Mouse (Mus musculus) lung, embryonic 15.5 days (tissue): ENCODE data around the gene Snd1. TPM values are rescaled to one million over a fixed set of nuclear protein-coding genes. Genes with fewer than 3 reads are reported as not detected.

Experiments
- ATAC-seq: fragments of 200-750 bp; cut with Nextera tagmentation; 2 replicates; pipeline ENCODE4 v1.8.0; 2017; ENCODE audit warnings: moderate number of reproducible peaks, borderline replicate concordance; ENCODE audit not compliant: low FRiP score, low TSS enrichment; ENCODE audit errors: extremely low read depth
- H3K27ac ChIP-seq: fragments of 300-500 bp; sonication (generic); 2 replicates; pipeline ENCODE4 v1.5.1; 2015; ENCODE audit warnings: moderate library complexity, mild to moderate bottlenecking, inconsistent platforms
- H3K27me3 ChIP-seq: fragments of 300-500 bp; sonication (generic); 2 replicates; pipeline ENCODE4 v1.6.1; 2015; ENCODE audit warnings: inconsistent platforms
- H3K36me3 ChIP-seq: fragments of 300-500 bp; sonication (generic); 2 replicates; pipeline ENCODE4 v1.6.1; 2015; ENCODE audit warnings: inconsistent platforms
- H3K4me1 ChIP-seq: fragments of 300-500 bp; sonication (generic); 2 replicates; pipeline ENCODE4 v1.6.1; 2015; ENCODE audit warnings: inconsistent platforms
- H3K4me2 ChIP-seq: fragments of 300-500 bp; sonication (generic); 2 replicates; pipeline ENCODE4 v1.6.1; 2015; ENCODE audit warnings: inconsistent platforms, mild to moderate bottlenecking, moderate library complexity
- H3K4me3 ChIP-seq: fragments of 300-500 bp; sonication (generic); 2 replicates; pipeline ENCODE4 v1.5.1; 2015; ENCODE audit warnings: mild to moderate bottlenecking, inconsistent platforms
- H3K9ac ChIP-seq: fragments of 300-500 bp; sonication (generic); 2 replicates; pipeline ENCODE4 v1.6.1; 2015; ENCODE audit warnings: inconsistent platforms
- H3K9me3 ChIP-seq: fragments of 300-500 bp; sonication (generic); 2 replicates; pipeline ENCODE4 v1.6.1; 2016; ENCODE audit warnings: inconsistent platforms
- WGBS: fragments of 180-500 bp; shearing (Covaris S2); methylation state at CpG from one replicate; pipeline ENCODE4 v1.1.7; 2015; 5-methylcytosine and 5-hydroxymethylcytosine counted together
- polyA plus RNA-seq: library from polyadenylated mRNA; unstranded; fragments of >200 nt; fragmentation: Nextera tagmentation; extraction: Ambion mirVana; gene quantifications from 2 replicates; pipeline ENCODE4 v1.2.1, GENCODE M21; 2015

Snd1 gene
- polyA plus RNA-seq, 1 experiment from 2014 or later, result 131 TPM

DNA sequence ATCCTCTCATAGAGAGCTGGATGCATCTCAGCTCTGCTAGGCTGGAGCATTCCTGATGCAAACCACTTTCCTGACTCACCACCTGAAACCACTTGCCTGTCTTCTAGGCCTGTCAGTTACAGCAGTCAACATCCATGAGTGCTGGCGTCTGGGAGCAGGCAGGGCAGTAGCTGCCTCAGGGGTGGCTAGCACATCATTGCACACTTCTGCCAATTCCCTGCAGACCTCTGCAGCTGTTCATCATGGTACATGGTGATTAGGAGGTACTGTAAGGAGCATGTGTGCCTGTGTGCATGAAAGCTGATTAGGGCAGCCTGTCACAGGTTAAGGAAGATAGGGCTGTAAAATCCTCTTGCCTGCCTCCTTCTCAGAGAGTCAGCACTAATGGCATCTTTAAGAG is 153.5 kb downstream of the Snd1 start:
- 0 out of 2 replicates have a peak, but pooled peaks cover 8% of the 10 kb centered on the region for H3K4me1 ChIP-seq
- no peak overlapping the region for H3K4me3 ChIP-seq
- no peak overlapping the region for H3K9ac ChIP-seq
- WGBS, result 60% methylated on average over 1 of the region's 1 CpGs
- no peak overlapping the region for H3K27ac ChIP-seq
- ATAC-seq, result no peak
- no peak overlapping the region for H3K4me2 ChIP-seq
- no peaks in the 10 kb centered on the region for H3K27me3 ChIP-seq
- H3K36me3 ChIP-seq, result peaks cover 5% of the 10 kb centered on the region; the same call in 1 of the 2 replicates
- H3K9me3 ChIP-seq, result no peaks in the 10 kb centered on the region

DNA sequence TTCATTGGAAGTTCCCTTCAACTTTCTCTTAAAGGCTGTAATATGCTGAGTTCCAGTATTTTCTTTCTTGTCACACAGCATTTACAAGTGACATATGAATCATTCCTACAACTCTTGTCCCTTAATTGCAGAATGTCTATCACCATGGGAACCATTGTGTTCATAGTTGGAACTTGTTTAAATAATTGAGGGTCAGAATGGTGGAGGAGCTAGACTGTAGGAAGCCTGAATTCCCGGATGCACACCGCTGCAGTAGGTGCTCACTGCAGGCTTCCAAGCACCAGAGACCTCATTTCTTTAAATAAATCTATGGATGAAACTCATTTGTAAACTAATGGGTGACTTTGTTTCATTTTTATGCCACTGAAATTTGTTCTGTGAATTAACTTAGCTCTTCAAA is 154.9 kb downstream of the Snd1 start:
- Histone ChIP-seq H3K9ac (no peak overlapping the region), H3K4me2 (no peak overlapping the region), H3K9me3 (no peaks in the 10 kb centered on the region), H3K4me1 (0 out of 2 replicates have a peak, but pooled peaks cover 10% of the 10 kb centered on the region), H3K27me3 (no peaks in the 10 kb centered on the region), H3K4me3 (no peak overlapping the region), H3K36me3 (peaks cover 5% of the 10 kb centered on the region; the same call in 1 of the 2 replicates), H3K27ac (no peak overlapping the region)
- WGBS, result 67% methylated on average over 2 of the region's 2 CpGs
- no peak for ATAC-seq

DNA sequence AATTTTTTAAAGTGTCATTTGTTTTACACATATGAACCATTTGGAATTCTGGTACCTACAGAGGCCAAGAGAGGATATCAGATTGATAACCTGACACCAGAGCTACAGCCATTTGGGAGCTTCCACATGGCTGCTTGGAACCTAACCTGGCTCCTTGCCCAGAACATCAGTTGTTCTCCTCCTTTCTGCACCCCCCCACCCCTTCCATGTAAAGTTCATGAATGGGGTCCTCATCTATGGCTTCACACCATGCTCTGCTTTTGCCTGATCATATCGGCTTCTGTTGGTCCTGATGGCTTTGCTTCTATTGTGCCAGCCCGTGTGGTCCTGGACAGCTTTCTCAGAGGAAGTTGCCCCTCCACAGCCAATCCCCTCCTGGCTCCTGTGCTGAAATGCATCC is 156.0 kb downstream of the Snd1 start:
- Histone ChIP-seq H3K36me3 (peaks cover 5% of the 10 kb centered on the region; the same call in 1 of the 2 replicates), H3K27me3 (no peaks in the 10 kb centered on the region), H3K27ac (no peak overlapping the region), H3K4me2 (no peak overlapping the region), H3K4me1 (0 out of 2 replicates have a peak, but pooled peaks cover 10% of the 10 kb centered on the region), H3K4me3 (no peak overlapping the region), H3K9me3 (no peaks in the 10 kb centered on the region), H3K9ac (no peak overlapping the region)
- no peak for ATAC-seq
- WGBS, result 71% methylated on average over 2 of the region's 2 CpGs

DNA sequence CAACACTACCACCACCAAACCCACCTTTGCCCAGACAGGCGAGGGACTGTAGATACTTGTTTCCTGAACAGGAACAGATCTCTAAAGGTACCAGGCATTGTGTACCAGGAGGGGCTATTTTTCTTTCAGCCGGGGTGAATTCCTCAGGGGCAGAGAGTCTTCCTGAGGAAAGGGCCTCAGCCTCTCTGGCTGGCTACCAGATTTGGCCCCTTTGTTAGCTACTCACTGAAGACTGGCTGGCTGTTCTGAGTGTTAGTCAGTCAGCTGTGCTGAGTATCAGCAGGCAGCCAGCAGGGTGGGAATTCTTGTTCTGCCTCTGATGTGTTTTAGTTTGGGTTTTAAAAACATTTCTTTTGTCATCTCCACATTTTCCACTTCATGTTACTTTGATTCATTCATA is 158.2 kb downstream of the Snd1 start:
- no peak for ATAC-seq
- H3K9ac ChIP-seq, result no peak overlapping the region
- WGBS, result 48% methylated on average over 2 of the region's 2 CpGs
- no peaks in the 10 kb centered on the region for H3K27me3 ChIP-seq
- H3K4me1 ChIP-seq, result 0 out of 2 replicates have a peak, but pooled peaks cover 10% of the 10 kb centered on the region
- no peak overlapping the region for H3K4me2 ChIP-seq
- H3K27ac ChIP-seq, result no peak overlapping the region
- no peaks in the 10 kb centered on the region for H3K36me3 ChIP-seq
- no peaks in the 10 kb centered on the region for H3K9me3 ChIP-seq
- no peak overlapping the region for H3K4me3 ChIP-seq

DNA sequence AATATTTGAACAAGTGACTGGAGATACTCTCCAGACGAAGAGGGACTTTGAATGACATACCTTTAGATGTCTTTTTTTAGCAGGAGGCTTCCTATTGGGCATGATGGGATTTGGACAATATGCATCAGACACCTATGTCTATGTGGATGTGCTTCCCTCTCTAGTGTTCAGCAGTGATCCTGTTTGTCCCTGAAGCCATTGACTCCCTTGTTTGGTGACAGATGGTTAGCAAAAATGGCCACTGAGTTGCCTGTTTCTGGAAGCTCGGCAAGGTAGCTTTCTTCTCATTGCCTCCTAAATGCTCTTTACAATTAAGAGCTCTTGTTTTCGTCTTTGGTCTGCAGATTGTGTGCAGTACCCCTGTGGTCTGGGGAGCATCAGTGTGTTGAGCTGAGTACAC is 158.7 kb downstream of the Snd1 start:
- H3K4me3 ChIP-seq, result no peak overlapping the region
- no peak overlapping the region for H3K27ac ChIP-seq
- H3K9me3 ChIP-seq, result no peaks in the 10 kb centered on the region
- H3K9ac ChIP-seq, result no peak overlapping the region
- H3K4me2 ChIP-seq, result no peak overlapping the region
- 0 out of 2 replicates have a peak, but pooled peaks cover 10% of the 10 kb centered on the region for H3K4me1 ChIP-seq
- H3K27me3 ChIP-seq, result no peaks in the 10 kb centered on the region
- 65% methylated on average over 3 of the region's 3 CpGs for WGBS
- ATAC-seq, result no peak
- H3K36me3 ChIP-seq, result no peaks in the 10 kb centered on the region

DNA sequence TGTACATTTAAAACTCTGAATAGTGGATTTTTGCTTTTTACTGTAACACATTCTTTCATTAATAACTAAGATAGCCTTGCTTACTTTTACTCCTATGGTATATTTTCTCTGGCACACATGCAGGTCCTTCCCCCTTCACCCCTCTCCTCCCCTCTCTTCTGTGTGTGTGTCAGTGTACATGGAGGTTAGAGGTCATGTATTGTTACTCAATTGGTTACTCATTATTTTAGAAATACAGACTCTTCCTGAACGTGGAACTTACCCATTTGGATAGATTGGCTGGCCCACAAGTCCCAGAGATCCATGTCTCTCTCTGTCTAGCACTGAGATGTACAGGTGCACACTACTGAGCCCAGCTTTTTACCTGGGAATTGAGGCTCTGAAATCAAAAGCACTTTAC is 160.2 kb downstream of the Snd1 start:
- Histone ChIP-seq H3K4me2 (no peak overlapping the region), H3K27me3 (no peaks in the 10 kb centered on the region), H3K9me3 (no peaks in the 10 kb centered on the region), H3K36me3 (no peaks in the 10 kb centered on the region), H3K27ac (no peak overlapping the region), H3K9ac (no peak overlapping the region), H3K4me1 (0 out of 2 replicates have a peak, but pooled peaks cover 6% of the 10 kb centered on the region), H3K4me3 (no peak overlapping the region)
- 29% methylated on average over 1 of the region's 1 CpGs for WGBS
- ATAC-seq, result no peak

DNA sequence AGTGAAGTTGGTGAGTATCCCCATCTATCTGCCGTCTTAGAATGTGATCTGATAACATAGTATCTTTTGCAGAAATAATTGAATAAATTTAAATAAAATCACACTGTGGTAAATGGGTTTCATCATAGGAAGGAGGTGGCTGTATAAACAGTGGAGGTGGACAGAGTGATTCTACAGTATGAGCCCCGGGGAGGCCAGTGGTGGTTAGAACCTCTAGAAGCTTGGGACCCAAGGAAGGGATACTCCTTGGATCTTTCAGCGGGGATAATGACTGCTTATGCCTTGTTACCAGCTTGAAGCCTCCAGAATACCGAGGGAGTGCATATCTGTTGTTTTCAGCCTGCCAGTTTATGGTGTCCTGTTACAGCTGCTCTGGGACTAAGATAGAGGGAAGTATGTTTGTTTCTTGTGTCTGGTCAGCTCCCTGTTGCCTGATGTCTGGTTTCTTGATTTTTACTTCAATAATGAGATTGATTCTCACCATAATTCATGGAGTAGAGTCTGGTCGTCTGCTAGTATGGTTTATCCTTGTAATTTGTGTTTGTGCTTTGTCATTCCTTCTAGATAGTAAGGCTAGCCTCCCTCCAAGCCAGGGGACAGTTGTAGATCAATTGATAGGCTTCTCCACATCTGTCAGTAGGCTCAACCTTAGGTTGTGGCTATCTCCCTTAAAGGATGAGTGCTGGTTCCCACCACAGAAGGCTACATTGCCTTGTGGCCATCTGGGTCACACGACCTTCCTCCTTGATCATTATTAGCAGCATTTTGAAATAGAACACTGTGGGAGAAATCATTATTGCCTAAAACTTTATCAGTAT is 160.8 kb downstream of the Snd1 start:
- H3K27me3 ChIP-seq, result no peaks in the 10 kb centered on the region
- H3K9ac ChIP-seq, result no peak overlapping the region
- H3K4me3 ChIP-seq, result no peak overlapping the region
- H3K4me1 ChIP-seq, result 0 out of 2 replicates have a peak, but pooled peaks cover 6% of the 10 kb centered on the region
- no peak for ATAC-seq
- no peak overlapping the region for H3K27ac ChIP-seq
- WGBS, result 65% methylated on average over 6 of the region's 6 CpGs
- no peak overlapping the region for H3K4me2 ChIP-seq
- H3K9me3 ChIP-seq, result no peaks in the 10 kb centered on the region
- no peaks in the 10 kb centered on the region for H3K36me3 ChIP-seq

DNA sequence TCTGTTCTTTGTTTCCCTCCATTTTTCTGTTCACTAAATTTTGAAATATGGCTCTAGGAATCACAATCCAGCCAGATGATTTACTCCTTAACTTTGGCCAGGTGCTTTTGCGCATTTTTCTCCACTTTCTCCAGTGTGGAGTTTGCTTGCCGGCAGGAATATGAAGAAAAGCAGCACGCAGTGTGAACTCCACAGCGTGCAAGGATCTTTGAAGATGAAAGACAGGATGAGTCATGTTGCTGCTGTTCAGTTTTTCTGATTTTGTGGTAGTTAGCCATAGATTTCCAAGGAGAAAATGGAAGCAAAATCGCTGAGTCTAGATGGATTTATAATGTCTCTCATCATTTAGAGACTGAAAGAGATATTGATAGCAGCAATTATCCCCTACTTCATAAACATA is 165.1 kb downstream of the Snd1 start:
- no peak for ATAC-seq
- H3K27me3 ChIP-seq, result no peaks in the 10 kb centered on the region
- no peaks in the 10 kb centered on the region for H3K4me1 ChIP-seq
- H3K9ac ChIP-seq, result no peak overlapping the region
- no peak overlapping the region for H3K4me3 ChIP-seq
- H3K27ac ChIP-seq, result no peak overlapping the region
- WGBS, result 88% methylated on average over 5 of the region's 5 CpGs
- no peaks in the 10 kb centered on the region for H3K9me3 ChIP-seq
- no peaks in the 10 kb centered on the region for H3K36me3 ChIP-seq
- no peak overlapping the region for H3K4me2 ChIP-seq

DNA sequence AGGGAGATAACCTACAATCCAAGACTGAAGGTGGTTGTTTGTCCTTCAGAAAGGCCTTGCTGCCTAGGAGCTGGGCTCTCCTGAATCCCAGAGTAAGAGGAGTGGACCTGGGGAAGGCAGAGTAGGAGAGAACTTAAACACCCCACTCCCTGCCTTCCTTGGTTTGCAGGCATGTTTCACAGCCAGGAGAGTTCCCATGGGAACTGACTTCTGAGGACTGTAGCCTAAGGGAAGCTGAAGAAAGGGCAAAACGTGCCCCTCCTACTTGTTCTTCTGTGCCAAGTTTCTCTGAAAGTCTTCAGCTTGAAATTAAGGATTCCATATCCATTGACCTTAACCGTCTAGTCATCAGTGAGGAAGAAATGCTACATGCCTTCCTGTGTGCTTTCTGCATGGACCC is 168.0 kb downstream of the Snd1 start:
- H3K27ac ChIP-seq, result no peak overlapping the region
- H3K4me1 ChIP-seq, result no peaks in the 10 kb centered on the region
- H3K9ac ChIP-seq, result no peak overlapping the region
- no peaks in the 10 kb centered on the region for H3K27me3 ChIP-seq
- H3K9me3 ChIP-seq, result no peaks in the 10 kb centered on the region
- no peak overlapping the region for H3K4me3 ChIP-seq
- H3K36me3 ChIP-seq, result no peaks in the 10 kb centered on the region
- H3K4me2 ChIP-seq, result no peak overlapping the region
- 50% methylated on average over 2 of the region's 2 CpGs for WGBS
- no peak for ATAC-seq

DNA sequence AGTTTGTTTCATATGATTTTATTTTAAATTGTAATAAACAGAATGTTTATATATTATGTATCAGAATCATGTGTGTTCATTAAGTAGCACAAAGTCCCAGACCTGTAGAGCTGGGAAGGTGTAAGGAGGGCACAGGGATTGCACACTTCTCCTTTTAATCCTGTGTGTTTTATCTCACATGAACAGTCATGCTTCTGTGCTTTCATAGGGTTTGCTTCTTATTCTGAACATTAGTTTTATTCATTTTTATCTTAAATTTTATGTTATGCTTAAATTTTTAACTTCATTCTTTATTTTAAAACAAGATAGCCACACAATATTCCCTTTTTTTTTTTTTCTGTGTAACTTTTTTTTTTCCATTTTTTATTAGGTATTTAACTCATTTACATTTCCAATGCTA is 170.3 kb downstream of the Snd1 start:
- no peak overlapping the region for H3K4me3 ChIP-seq
- no peak for ATAC-seq
- H3K9me3 ChIP-seq, result no peaks in the 10 kb centered on the region
- H3K4me1 ChIP-seq, result no peaks in the 10 kb centered on the region
- H3K27ac ChIP-seq, result no peak overlapping the region
- H3K27me3 ChIP-seq, result no peaks in the 10 kb centered on the region
- H3K9ac ChIP-seq, result no peak overlapping the region
- no peaks in the 10 kb centered on the region for H3K36me3 ChIP-seq
- no peak overlapping the region for H3K4me2 ChIP-seq

DNA sequence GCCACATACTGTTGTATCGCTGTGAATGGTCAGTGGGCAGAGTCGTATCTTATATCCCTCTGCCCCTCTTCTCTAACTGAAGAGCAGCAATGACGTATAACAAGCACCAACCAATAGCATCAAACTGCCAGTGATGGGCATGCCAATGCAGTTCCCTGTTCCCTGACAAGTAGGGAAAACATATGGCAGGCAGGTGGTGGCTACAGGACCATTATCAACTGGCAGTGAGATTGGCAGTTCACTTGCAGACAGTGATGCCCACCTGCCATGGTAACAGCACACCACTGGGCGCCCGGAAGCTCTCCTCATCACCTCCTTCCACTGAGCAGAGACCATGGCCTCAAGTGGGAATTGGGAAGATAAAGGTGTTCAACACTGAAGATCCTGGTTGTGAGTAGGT is 181.6 kb downstream of the Snd1 start:
- 93% methylated on average over 5 of the region's 5 CpGs for WGBS
- no peaks in the 10 kb centered on the region for H3K4me1 ChIP-seq
- H3K36me3 ChIP-seq, result 0 out of 2 replicates have a peak, but pooled peaks cover 4% of the 10 kb centered on the region
- no peak overlapping the region for H3K27ac ChIP-seq
- H3K4me2 ChIP-seq, result no peak overlapping the region
- H3K9ac ChIP-seq, result no peak overlapping the region
- no peak for ATAC-seq
- no peaks in the 10 kb centered on the region for H3K9me3 ChIP-seq
- no peaks in the 10 kb centered on the region for H3K27me3 ChIP-seq
- no peak overlapping the region for H3K4me3 ChIP-seq

DNA sequence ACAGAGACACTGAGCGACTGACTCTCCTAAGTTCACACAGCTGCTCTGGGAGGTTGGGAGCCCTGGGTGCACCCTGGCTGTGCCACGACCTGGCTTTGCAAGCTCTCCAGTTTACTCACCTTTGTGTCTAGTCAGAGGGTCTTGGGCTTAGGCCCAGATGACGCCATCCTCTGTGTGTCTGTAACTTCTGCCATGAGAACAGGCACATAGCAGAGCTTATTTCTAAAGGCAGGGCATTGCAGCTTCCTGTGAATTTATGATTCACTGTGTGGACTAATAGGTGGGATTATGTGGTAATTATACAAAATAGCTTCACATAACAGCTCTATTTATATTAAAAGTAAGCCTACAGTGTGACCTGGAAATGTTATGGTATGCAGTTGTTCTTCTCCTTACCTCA is 188.1 kb downstream of the Snd1 start:
- ATAC-seq, result no peak
- Histone ChIP-seq H3K4me2 (no peak overlapping the region), H3K9me3 (no peaks in the 10 kb centered on the region), H3K27me3 (no peaks in the 10 kb centered on the region), H3K9ac (no peak overlapping the region), H3K4me3 (no peak overlapping the region), H3K4me1 (no peaks in the 10 kb centered on the region), H3K27ac (no peak overlapping the region), H3K36me3 (no peaks in the 10 kb centered on the region)
- 86% methylated on average over 3 of the region's 3 CpGs for WGBS
